Mouse (Mus musculus) heart, adult 18-20 months (tissue): ENCODE measurements at regions not wholly inside any gene's neighbourhood (a gene's known extent, or its start where the extent isn't known, plus 50 kb on each side); places are given as distances from the start of the nearest gene placed in this dataset.
A peak's percentile ranks its signal among the peaks of the same experiment; 100 is the strongest.

Experiments used
- DNase-seq, 2 experiments: peaks; one replicate each; pipeline ENCODE4 v3.0.0; 2021 to 2022; ENCODE audit warnings: mixed read lengths in 1 of 2

DNA sequence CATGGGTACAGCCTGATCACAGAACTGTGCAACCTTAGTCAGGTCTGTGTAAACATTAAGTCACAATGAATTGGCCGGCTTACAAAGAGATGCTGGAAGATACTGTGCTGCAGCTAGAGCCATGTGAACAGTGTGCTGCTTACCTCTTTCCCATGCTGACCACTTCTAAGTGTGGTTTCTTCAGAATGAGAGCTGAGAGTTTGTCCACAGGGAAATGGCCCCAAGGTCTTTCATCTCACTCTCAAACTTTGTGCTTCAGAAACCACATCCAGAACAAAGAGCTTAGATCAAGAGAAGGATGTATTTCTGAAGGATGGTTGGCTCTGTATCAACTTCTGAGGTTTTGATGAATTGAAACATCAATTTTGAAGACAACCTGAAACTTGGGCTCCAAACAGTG is 165.7 kb downstream of the Lrrc3b start:
- DNase-seq = no peak

DNA sequence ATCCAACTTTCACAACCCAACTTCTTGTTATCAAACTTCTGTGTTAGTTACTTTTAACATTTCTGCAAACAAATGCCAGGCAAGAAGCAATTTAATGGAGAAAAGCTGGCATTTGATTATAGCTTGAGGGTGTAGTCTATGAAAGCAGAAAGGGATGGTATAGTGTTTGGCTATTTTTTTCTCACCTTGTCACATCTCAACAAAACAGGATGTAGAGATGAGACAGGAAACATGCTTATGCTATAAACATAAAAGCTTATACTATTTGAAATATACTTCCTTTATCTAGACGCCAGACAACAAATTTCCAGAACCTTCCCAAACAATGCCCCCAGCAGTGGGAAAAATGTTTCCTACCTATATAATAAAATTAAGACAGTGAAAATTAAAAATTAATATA is 166.4 kb downstream of the Lrrc3b start:
- DNase-seq = no peak

DNA sequence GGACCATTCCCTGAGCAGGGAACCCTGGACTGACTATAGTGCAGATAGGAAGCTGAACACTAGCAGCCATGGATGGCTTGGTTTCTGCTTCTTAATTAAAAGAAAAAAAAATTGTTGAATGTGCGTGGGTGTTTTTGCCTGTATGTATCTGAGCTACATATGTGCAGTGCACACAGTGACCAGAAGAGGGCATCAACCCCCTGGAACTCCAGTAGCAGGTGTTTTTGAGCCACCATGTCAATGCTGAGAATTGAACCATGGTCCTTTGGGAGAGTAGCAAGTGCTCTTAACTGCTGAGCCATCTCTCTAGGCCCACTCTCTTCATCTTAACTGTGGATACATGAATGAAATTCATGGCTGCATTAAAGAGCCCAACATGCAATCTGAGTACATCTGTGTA is 172.5 kb downstream of the Lrrc3b start:
- DNase-seq = peak in 1 of 2 experiments; percentile 5

DNA sequence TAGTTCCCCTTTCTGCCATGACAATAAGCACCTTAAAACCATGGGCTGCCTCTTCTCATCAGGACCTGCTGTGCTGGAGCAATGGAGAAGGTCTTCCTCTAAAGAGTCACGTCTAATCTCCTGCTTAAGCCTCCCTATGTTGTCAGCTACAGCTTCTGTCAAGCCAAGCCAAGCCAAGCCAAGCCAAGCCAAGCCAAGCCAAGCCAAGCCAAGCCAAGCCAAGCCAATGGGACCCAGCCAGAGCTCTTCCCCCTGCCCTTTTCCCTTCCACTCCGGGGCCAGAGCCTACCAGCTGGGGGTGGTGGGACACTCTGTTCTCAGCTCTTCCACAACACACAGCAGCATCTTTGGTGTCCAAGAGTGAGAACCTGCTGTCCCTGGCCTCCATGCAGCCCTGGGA is 175.8 kb downstream of the Lrrc3b start:
- DNase-seq = peak in 1 of 2 experiments; percentile 4

DNA sequence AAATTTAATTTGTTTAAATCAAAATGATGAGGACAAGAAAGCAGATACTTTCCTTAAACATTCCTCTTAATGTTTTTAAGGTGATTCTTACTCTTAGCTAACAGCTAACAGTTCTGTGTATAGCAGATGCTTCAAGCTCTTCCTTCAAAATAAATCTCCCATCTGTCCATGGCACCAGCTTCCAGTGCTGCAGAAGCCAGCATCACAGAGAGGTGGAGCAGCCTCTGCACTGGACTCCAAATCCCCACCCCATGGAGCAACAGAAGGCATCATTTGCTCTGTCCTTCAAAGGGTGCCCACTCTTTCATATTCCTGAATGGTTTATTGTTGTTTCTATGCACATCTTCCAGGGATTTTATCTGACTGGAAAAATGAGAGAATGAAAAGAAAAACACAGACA is 183.1 kb downstream of the Lrrc3b start:
- no peak for DNase-seq

DNA sequence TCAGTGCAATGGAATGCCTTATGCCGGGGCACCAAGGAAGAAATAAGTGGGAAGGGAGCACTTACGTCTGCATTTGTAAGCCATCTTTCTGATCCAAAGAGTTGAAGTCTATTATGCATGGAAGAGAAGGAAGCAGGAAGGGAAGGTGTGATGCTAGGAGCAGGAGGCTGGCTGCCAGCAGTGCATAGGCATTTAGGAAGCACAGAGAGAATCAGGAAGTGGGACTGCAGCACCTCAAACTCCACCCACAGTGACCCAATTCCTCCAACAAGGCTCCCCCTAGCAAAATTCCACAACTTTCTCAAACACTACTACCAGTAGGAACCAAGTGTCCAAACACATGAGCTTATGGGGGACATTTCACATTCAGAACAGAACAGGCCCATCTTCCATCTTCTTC is 233.2 kb downstream of the Lrrc3b start:
- no peak for DNase-seq

DNA sequence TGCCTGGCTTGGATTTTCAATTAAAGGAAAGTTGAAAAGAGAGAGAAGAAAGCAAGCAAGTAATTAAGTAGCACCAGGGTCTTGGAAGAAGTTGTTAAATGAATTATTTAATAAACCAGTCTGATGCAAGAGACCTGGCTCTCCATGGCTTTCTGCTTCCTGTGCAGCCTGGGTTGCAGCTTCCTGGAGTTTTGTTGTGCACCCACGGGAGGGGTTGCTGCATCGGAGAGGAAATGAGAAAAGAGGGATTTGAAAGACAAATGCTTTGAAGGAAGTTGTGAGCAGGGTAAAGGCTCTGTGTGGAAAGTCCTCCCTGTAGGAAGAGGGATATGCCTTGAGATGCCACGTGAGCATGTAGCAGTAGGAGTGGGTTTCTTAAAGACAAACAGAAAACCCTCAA is 234.5 kb downstream of the Lrrc3b start:
- DNase-seq = no peak
